Mouse (Mus musculus) gastrocnemius, postnatal 36 days (tissue): Measurements from ENCODE around the gene Chrm5. TPM values are rescaled to one million over a fixed set of nuclear protein-coding genes. Genes with fewer than 3 reads are reported as not detected.
A peak's percentile ranks its signal among the peaks of the same experiment; 100 is the strongest.
"Not testable (repeated sequence)": the region's sequence is repeated elsewhere in the genome, so short reads cannot be mapped to it uniquely, and the experiment has no call there.

Source experiments
- DNase-seq, 2 experiments: peaks; one replicate each; pipeline ENCODE4 v3.0.0; 2022
- intact Hi-C: fragments of 180-260 bp; cut with DNase I; formaldehyde crosslinking; loops from one replicate; pipeline ENCODE4 v1.15.1; 2025
- total RNA-seq, 2 experiments: library from RNA; stranded (reverse); gene quantifications; 2 replicates each; pipeline ENCODE4 v1.2.3; 2021

Gene Chrm5
- total RNA-seq, 2 experiments from 2014 or later: not detected

DNA sequence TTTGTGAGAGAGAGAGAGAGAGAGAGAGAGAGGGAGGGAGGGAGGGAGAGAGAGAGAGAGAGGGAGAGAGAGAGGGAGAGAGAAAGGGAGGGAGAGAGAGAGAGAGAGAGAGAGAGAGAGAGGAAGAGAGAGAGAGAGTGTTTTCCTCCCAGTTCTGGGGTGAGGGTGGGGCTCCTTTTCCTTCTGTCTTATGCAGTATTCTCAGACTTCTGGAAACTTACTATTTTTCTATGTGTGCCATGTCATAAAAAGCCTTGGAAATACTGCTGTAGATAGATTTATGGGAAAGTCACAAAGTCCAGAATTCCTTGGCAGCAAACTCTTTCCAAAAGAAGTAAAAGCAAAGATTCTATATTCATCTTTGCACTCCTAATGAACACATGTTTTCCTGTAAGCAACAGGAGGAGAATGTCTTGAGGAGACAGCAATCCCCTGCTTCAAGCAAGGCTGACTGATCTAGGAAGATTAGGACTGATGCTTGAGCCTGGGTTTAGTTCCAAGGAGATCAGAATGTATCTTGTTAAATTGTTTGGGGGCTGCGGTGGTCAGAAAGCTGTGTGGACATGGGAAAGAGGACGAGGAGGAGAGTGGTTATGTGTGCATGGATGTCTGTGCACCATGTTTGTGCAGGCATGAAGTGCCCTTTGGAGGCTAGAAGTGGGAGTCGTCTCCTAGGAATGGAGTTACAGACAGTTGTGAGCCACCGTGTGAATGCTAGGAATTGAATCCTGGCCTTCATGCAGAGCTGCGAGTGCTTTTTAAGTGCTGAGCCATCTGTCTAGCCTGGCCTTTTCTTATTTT, 2.2 kb upstream of the Chrm5 start:
- intact Hi-C loops: loop anchor here (2.0 kb wide), 1 partner anchor 104 kb away; the partner anchor contains the start of gene Katnbl1
- no peak for DNase-seq

DNA sequence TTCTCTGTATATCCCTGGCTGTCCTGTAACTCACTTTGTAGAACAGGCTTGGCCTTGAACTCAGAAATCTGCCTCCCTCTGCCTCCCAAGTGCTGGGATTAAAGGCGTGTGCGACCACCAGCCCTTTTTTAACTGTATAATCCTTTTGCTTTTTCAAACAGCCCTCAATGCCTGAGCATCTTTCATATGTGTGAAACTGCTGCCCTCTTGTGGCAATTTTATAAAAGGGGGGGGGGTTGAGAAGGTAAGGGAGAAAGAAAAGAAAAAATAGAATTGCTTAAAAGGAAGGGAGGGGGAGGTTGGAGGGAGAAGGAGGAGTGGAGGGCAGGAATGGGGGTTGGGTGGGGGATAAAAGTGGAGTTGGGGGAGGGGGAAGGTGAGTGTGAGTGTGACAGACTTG, 995 bp upstream of the Chrm5 start:
- intact Hi-C loops: no loop called here
- no peak for DNase-seq

DNA sequence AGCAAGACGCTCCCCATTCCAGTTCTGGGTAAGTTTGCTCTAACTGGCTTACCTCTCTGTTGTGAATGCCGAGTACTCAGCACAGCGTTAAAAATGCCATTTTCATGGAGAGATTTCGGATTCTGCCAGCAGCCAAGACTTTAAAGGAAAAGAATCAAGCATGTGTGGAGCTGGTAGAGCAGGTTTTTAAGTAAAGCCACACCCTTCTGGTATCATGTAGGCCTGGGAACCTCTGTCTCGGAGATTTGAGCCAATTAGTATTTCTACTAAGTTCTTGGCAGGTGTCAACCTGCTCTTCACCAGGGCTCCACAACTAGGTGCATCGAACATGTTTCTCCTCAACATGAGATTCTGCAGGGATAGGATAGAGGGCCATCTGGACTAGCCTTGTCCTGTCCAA, 4.0 kb downstream of the Chrm5 start:
- intact Hi-C loops: loop anchor here (10.0 kb wide), 1 partner anchor 232 kb away; no protein-coding TSS in a partner anchor
- DNase-seq: no peak

DNA sequence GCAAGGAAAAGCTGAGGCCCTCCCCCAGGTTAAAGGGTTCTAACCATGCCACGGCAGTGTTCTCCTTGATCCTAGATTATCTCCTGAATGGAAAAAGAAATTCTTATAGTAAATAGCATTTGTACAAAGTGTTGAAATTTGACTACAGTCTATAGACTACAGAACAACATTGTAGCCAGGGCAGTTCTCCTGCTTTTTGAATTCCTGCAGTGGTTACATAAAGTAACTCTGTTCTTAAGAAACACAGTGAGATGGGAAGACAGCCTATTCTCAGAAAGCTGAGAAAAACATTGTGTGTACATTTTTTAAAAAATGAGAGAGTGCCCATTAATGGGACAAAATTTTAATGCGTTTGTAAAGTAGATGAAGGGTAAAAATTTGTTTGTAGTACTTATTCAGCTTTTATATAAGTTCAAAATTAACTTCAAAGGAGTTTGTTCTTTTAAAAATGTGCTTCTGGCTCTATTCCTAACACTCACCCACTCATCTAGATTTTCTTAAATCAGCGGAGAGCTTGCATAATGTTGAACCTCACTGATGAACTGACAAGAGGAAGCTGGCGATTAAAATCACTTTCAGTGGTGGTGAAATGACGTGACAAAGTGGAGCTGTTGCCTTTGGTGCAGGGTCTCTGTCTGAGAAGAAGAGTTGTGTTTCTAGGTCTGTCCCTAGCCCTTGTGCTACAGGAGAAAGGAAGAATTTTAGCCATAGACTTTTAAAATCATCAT, 5.4 kb downstream of the Chrm5 start:
- DNase-seq: no peak
- intact Hi-C loops: loop anchor here (10.0 kb wide), 1 partner anchor 230 kb away; no protein-coding TSS in a partner anchor

DNA sequence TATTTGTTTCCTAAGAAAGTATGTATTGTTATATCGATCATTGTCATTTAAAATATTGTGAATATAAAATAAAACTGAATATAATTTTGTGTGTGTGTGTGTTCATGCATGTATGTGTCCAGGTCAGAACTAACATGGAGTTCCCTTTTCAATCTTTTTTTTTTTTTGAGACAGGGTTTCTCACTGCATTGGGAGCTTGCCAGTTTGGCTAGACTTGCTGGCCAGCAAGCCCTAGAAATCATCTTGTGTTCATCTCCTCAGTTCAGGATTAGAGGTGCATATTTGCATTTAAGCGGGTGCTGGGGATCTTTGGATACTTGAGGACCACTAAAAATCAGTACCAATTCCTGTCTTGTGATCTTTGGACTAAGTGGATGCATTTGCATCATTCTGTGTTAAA, 8.5 kb downstream of the Chrm5 start:
- intact Hi-C loops: loop anchor here (10.0 kb wide), 1 partner anchor 227 kb away; no protein-coding TSS in a partner anchor
- no peak for DNase-seq

DNA sequence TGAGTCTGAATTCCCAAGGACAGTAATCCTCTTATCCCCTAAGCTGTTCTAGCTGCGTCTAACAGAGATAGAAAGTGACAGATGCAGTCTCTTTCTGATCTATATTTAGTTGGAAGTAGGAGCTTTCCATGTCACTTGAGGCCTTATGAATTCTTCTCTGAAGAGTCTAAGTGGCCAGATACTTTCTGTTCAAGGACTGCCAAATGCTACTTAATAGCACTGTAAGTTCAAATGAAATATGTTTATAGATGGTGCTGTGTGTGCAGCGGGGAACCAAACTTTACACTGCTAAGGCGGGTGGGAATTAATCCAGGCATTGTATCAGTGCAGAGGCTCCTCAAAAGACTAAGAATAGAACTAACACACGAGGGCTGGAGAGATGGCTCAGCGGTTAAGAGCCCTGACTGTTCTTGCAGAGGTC, 9.6 kb downstream of the Chrm5 start:
- intact Hi-C loops: loop anchor here (10.0 kb wide), 1 partner anchor 226 kb away; no protein-coding TSS in a partner anchor
- DNase-seq: no peak

DNA sequence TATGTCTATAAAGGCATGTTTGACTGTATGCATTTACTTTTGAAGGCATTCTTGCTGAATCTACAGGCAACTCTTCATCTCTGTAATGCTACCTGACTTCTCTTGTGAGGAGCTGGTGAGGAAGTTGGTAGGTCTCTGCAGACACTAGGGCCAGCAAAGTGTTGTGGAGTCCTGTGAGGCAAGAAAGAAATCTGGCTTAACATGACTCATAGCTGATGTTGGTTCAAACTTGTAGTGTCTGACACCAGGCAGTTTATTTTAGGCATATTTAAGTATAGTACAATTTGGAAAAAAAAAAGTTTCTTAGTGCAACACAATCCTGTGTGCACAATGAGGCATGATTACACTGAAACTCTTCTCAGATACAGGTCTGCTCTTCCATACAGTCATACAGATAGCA, 11.0 kb downstream of the Chrm5 start:
- no peak for DNase-seq
- intact Hi-C loops: no loop called here

DNA sequence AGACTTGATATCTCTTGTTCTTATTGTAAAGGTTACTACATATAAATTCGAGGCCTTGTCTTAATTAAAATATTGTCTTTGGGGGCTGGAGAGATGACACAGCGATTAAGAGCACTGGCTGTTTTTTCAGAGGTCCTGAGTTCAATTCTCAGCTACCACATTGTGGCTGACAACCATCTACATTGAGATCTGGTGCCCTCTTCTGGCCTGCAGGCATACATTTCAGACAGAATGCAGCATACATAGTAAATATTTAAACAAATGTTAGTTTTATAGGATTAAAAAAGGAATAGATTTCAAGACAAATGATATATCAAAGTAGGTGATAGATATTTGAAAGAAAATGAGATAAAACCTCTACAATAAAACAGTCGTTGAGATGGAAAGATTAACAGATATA, 20.0 kb downstream of the Chrm5 start:
- intact Hi-C loops: no loop called here
- DNase-seq: no peak

DNA sequence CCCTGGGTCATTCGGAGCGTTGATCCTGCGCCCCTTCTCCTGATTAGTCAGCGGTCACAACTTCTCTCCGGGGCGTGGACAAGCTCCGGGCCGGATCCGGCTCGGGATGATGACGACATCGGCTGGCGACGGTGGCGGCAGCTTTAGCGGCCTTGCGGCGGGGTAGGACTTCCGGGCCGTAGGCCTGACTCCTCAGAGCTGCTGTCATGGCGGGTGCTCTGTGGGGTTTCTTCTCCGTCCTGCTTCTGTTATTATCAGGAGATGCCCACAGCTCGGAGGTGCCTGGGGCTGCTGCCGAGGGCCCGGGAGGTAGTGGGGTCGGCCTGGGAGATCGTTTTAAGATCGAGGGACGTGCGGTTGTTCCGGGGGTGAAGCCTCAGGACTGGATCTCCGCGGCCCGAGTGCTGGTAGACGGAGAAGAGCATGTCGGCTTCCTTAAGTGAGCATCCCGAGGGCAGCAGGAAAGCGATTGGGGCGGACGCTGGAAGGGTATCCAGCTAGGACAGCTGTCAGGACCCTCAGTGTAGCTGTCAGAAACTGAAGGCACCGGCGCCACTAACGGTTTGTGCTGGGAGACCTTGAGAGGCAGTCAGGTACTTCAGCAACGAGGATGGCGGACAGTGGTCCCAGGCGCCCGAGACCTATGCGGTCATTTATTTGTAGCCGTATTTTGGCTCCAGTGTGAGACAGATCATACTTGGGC, 25.6 kb downstream of the Chrm5 start, which contains the start of gene Emc7:
Gene Emc7 (plus strand): TSS at position 136 of the 703 bp plus-strand sequence.
- DNase-seq: peak; percentile 96 to 97
- intact Hi-C loops: loop anchor here (5.0 kb wide), 1 partner anchor 78 kb away; the partner anchor contains the start of gene Katnbl1

DNA sequence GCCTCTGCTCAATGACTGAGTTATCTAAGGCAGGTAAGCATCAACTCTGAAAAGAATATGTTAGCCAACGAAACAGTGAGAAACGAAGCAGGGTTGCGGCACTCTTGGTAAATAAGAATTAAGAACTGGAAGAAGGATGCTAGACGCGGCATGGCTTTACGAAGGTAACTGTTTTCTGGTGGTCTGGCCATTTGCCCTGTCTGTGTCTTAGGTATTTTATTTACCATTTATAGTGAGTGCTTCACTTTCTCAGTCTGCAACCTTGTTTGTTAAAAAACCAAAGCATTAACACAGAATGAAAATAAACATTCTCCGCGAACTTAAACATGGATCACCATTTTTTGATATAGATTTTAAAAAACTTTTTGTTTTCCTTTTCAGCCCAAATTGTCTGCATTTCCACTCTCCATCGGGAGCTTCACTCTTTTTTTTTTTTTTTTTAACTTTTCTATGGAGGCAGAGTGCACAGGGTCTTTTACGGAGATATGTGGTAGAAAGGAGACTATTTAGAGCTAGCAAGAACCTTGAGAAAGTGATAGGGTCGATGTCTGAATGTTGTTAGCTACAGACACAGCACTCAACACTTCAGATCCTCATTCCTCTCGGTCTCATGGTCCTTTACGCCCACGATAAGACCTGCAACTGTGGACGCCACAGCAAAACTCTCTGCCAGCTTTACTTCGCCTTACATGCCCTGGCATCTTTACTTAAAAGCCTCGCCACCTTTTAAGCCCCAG, 26.3 kb downstream of the Chrm5 start:
- DNase-seq: no peak
- intact Hi-C loops: loop anchor here (5.0 kb wide), 1 partner anchor 77 kb away; the partner anchor contains the start of gene Katnbl1

DNA sequence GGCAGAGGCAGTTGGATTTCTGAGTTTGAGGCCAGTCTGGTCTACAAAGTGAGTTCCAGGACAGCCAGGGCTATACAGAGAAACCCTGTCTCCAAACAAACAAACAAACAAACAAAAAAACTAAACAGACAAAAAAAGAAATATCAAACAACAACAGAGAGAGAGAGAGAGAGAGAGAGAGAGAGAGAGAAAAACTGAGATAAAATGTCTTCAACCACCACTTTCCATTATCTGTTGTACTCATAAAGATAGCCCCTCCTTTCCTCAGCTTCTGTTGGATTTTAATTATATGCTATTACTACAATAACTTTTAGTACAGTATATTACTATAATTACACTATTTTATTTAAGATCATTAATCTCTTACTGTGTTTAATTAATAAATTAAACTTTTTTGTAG, 28.1 kb downstream of the Chrm5 start:
- intact Hi-C loops: loop anchor here (5.0 kb wide), 1 partner anchor 75 kb away; the partner anchor contains the start of gene Katnbl1
- not testable (repeated sequence) for DNase-seq

DNA sequence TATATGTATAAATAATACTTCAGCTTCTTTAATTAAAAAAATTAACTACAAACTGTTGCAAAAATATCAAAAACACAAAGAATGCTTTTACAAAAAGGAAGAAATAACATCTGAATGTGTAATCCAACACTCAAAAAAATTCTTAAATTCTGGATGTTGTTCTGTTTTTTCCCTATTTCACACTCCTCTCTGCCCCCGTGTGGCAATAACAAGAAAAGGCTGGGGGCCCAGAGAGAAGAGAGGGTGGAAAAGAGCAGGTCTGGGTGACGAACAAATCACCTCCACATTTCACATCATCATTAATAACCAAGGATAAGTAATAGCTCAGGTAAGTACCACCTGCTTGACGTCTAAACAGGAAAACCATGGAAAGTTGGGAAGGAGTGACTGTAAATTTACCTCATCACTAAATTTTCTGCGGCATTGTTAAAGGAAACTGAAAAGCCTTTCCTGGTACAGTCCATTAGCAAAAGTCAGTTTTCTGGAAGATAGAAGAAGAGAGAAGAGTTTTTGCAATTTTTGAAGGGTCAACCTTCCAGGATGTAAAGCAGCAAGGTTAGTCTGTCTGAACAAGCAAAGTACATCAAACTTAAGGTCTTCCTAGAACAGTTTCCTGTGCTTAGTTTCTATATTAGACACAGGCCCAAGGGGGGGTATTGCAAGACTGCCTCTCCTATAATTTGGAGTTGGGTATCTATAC, 30.8 kb downstream of the Chrm5 start:
- DNase-seq: no peak

DNA sequence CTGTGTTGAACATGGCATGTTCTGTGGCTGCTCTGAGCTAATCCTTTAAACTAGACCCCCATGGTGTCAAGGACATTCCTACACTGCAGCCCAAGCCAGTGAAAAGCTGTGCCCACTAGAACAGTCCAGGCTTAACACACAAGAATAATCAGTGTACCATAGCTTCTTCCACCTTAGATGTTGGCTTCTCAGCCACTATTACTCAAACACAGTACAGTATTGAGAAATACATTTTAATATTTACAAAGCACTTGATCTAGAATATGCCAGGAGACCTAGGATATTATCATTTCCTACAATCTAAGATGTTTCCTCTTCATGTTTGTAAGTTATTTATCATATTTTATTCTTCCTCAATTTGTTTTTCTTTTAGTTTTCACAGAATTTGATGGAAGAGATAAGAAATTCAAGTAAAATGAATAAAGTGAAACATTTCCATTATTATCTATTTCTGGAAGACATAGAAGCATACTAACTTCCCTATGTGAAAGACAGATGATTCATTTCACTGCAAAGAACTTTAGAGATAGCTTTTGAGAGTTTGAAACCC, 32.0 kb downstream of the Chrm5 start:
- intact Hi-C loops: no loop called here
- no peak for DNase-seq

More for the DNA sequence above, 30.8 kb downstream of the Chrm5 start:
- intact Hi-C loops: loop anchor here (5.0 kb wide), 1 partner anchor 72 kb away; the partner anchor contains the start of gene Katnbl1

DNA sequence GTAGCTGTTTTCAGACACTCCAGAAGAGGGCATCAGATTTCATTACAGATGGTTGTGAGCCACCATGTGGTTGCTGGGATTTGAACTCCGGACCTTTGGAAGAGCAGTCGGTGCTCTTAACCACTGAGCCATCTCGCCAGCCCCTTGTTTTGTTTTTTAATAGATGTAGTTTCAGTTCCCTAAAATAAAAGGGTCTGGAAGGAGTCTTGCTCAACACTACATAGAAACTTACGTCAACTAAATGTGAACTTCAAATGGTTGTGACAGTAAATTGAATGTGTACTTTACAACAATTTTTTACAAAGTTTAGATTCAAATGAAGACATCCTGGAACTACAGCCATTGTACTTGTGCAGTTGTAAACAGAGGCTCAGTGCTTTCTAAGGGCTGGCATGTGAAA, 32.5 kb downstream of the Chrm5 start:
- DNase-seq, intact Hi-C loops: not testable (repeated sequence)

DNA sequence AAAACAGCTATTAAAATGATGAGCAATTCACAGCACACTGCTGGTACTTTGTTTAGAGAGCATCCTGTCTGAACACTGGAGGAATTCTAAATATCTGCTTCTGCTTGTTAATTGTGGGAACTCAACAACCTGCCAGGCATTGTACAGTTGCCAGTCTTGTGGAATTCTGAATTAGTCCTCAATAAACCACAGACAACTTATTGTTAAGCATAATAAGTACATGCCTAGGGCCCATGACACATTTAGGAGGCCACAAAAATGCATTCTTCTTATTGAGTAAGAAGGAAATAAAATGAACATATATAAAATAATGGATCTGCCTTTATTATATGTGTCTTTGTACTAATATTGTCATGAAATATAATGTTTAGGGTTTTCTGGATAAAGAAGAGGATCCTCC, 35.1 kb downstream of the Chrm5 start:
- DNase-seq: no peak
- intact Hi-C loops: no loop called here

DNA sequence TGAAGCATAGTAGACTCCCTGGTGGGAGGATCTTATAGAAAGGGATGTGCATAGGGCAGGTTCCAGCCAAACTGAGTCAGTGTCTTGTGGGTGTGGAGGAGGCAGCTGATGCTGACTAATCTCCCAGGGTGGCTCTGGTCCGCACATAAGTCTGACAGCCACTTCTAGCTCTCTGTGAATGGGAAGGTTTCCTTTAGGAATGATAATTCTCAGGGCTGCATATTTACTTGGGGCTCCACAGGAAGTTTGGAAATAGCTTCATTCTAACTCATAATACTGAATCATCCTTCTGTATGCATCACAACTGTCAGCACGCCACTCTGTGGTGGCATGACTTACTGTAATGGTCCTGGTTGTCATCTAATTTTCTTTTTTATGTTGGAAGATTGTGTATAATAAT, 37.1 kb downstream of the Chrm5 start:
- no peak for DNase-seq
- intact Hi-C loops: no loop called here

DNA sequence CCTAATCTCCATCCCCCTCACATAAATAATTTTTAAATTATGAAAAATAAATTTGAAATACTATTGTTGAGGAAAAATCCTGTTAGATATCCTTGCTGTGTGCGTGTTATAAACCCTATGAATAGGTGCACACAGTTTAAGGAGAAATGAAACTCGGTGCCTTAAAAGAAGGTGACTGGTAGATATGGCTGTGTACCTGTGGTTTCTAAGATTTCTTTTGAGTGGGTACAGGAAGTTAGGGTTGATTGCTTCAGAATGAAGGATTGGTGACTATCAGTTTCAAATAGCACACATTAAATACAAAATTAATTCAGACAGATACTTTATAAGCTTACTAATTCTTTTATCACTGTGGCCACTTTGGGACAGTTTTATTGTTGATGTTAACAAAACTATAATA, 43.0 kb downstream of the Chrm5 start:
- intact Hi-C loops: no loop called here
- no peak for DNase-seq

DNA sequence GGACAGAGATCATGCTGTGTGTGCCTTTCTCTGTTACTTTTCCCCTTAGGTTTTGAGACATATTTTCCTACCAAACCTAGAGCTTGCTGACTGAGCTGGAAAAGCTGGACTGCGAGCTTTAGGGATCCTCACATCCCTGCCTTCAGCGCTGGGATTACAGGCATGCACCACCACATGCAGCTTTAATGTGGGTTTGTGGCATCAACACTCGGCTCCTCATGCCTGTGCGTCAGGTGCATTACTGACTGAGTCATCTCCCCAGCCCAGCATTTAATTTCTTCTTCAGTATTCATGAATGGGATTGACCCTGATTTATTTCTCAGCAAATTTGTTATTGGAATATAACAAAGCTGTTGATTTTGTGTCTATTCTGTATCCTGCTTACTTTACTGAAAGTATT, 44.3 kb downstream of the Chrm5 start:
- DNase-seq: no peak
- intact Hi-C loops: no loop called here

DNA sequence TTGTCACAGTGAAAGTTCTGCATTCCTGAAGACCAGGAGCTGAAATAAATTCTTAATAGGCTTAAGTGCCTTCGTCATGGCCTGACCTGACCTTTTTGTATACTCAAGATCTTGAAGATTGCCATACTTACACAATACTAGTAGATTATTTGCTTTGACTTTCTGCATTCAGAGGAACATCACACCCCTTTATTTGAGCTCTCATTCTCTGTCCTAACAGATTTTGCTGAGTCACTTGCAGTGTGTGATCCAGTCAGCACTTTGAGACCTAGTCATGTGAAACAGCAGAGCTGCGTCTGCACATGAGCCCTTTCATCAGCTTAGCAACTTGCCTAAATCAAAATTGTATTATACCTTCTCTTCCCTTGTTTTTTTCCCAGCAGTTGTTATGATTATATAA, 47.2 kb downstream of the Chrm5 start:
- DNase-seq: no peak
- intact Hi-C loops: no loop called here
